Mouse (Mus musculus) intestine, embryonic 15.5 days (tissue): ENCODE results near the gene Trmt44. TPM values are rescaled to one million over a fixed set of nuclear protein-coding genes. Genes with fewer than 3 reads are reported as not detected.
A peak's percentile ranks its signal among the peaks of the same experiment; 100 is the strongest.

Source experiments
- ATAC-seq: fragments of 200-750 bp; cut with Nextera tagmentation; 2 replicates; pipeline ENCODE4 v1.8.0; 2017; ENCODE audit warnings: moderate TSS enrichment, moderate library complexity
- H3K27ac ChIP-seq: fragments of 300-500 bp; sonication (generic); 2 replicates; pipeline ENCODE4 v1.5.1; 2015; ENCODE audit warnings: mild to moderate bottlenecking, inconsistent platforms
- H3K27me3 ChIP-seq: fragments of 300-500 bp; sonication (generic); replicated peaks from 2 replicates; pipeline ENCODE4 v1.6.1; 2015; ENCODE audit warnings: inconsistent platforms
- H3K36me3 ChIP-seq: fragments of 300-500 bp; sonication (generic); 2 replicates; pipeline ENCODE4 v1.6.1; 2015; ENCODE audit warnings: inconsistent platforms
- H3K4me1 ChIP-seq: fragments of 300-500 bp; sonication (generic); replicated peaks from 2 replicates; pipeline ENCODE4 v1.6.1; 2015; ENCODE audit warnings: inconsistent platforms
- H3K4me2 ChIP-seq: fragments of 300-500 bp; sonication (generic); replicated peaks from 2 replicates; pipeline ENCODE4 v1.6.1; 2015; ENCODE audit warnings: mild to moderate bottlenecking, inconsistent platforms
- H3K4me3 ChIP-seq: fragments of 300-500 bp; sonication (generic); replicated peaks from 2 replicates; pipeline ENCODE4 v1.5.1; 2015; ENCODE audit warnings: inconsistent platforms
- H3K9ac ChIP-seq: fragments of 300-500 bp; sonication (generic); 2 replicates; pipeline ENCODE4 v1.6.1; 2015; ENCODE audit warnings: inconsistent platforms
- H3K9me3 ChIP-seq: fragments of 300-500 bp; sonication (generic); 2 replicates; pipeline ENCODE4 v1.6.1; 2016; ENCODE audit warnings: inconsistent platforms
- WGBS: fragments of 180-500 bp; shearing (Covaris S2); methylation state at CpG from one replicate; pipeline ENCODE4 v1.1.7; 2015; 5-methylcytosine and 5-hydroxymethylcytosine counted together
- polyA plus RNA-seq: library from polyadenylated mRNA; unstranded; fragments of >200 nt; fragmentation: Nextera tagmentation; extraction: Ambion mirVana; gene quantifications from 2 replicates; pipeline ENCODE4 v1.2.1, GENCODE M21; 2015

Trmt44 gene
- polyA plus RNA-seq, 1 experiment from 2014 or later, result 8.5 TPM

DNA sequence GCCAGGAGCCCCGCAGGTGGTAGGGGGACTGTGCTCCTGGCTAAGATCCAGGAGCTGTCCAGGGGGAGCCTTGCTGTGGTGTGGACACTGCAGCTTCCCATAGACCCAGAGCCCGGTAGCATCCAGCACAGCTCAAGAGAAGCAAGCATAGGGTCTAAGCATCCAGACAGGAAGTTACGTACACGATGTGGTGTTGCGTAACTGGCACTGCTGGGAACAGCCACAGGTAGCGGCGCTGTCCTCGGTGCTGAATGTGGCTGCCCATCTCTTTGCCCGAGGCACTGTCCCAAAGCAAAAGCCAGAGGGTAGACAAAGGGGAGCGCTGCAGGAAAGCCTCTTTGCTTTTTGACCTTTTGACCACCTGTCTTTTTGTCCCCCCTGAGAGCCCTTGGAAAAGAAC is 43.3 kb downstream of the Trmt44 start:
- Histone ChIP-seq H3K27me3 (no peaks in the 10 kb centered on the region; the same call in 1 of the 2 replicates), H3K27ac (no peak overlapping the region), H3K9ac (no peak overlapping the region), H3K36me3 (no peaks in the 10 kb centered on the region), H3K9me3 (no peaks in the 10 kb centered on the region), H3K4me2 (no peak overlapping the region), H3K4me3 (no peak overlapping the region), H3K4me1 (no peaks in the 10 kb centered on the region)
- ATAC-seq, result no peak
- WGBS, result 14% methylated on average over 10 of the region's 10 CpGs

DNA sequence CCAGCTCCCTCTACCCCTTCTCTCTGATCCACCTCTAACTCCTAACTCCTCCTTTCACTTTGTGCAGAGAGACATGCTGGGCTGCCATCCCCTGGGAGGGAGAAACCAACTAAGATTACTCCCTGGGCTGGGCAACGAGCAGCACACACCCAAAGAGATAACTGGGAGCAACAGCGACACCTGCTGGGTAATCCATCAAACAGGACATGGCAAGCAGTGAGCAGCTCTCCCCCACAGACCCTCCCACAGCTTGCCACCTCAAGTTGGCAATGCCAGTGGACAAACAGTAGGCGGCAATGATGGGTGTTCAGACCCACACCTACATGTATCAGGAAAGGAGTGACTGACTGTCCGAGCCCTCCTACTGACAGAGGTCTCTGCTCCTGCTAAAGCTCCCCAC is 44.4 kb downstream of the Trmt44 start:
- Histone ChIP-seq H3K9me3 (no peaks in the 10 kb centered on the region), H3K27ac (no peak overlapping the region), H3K36me3 (no peaks in the 10 kb centered on the region), H3K4me2 (no peak overlapping the region), H3K4me1 (peaks cover 8% of the 10 kb centered on the region), H3K27me3 (peaks cover 9% of the 10 kb centered on the region), H3K9ac (no peak overlapping the region), H3K4me3 (no peak overlapping the region)
- WGBS, result 23% methylated on average over 4 of the region's 4 CpGs
- ATAC-seq, result no peak

DNA sequence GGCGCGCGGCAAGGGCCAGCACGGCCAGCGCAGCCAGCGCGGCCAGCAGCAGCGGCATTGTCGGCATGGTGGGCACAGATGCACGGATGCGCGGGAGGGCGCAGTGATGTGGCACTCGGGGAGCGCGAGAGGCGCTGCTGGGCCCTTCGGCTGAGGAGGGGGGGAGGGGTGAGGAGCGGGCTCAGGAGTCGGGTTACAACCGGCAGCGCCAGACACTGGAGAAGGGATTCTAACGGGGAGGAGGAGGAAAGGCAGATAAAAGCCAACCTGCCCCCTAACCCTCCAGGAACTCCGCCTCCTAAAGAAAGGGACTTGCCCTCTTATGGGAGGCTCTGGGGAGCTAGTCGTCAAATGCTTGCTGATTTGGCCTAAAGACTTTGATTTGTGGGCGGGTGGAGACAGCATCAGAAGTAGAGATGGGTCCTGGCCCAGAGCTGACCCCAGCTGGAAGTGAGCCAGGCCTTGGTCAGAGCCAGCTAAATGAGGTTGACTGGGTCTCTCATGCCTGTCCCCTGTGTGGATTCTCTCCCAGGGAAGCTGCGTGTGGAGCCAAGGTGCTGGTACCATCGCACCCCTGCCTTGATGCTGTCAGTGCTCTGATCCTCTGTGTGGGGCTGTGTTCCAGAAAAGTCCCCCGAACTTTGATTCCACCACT is 49.3 kb downstream of the Trmt44 start, which contains the start of gene Cpz:
Gene Cpz, minus strand, starts transcription at position 230 of the 655 bp plus-strand sequence.
- Histone ChIP-seq H3K4me1 (peaks cover 13% of the 10 kb centered on the region), H3K27me3 (peaks cover 35% of the 10 kb centered on the region), H3K4me2 (peak within 1 kb of the TSS; percentile 70), H3K9me3 (no peaks in the 10 kb centered on the region), H3K4me3 (peak within 1 kb of the TSS; percentile 39), H3K36me3 (no peaks in the 10 kb centered on the region), H3K27ac (0 out of 2 replicates have a peak within 1 kb of the TSS, but pooled peaks have one; percentile 36), H3K9ac (peak within 1 kb of the TSS; percentile 50)
- peak; percentile 82 for ATAC-seq
- WGBS, result 2% methylated on average over 29 of the region's 29 CpGs

DNA sequence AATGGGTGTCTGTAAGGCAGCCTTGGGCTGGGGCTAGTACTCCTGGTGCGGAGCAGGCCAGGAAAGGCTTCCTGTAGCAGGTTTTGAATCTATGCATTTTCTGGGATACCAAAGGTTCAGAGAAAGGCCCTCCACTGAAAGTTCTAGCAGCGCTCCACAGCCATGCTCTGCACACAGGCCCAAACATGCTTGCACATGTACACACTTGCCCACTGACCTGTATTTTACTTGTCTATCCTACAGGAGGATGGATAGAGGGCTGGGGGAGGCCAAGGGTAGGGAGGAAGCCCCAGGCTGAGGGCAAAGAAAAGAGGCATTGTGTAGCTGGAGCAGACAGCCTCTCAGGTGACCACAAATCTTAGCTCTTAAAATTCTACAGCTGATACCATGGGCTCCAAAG is 50.5 kb downstream of the Trmt44 start:
- 76% methylated on average over 2 of the region's 2 CpGs for WGBS
- Histone ChIP-seq H3K36me3 (no peaks in the 10 kb centered on the region), H3K27me3 (peaks cover 35% of the 10 kb centered on the region), H3K9me3 (no peaks in the 10 kb centered on the region), H3K4me2 (peak overlapping the region; percentile 70), H3K27ac (no peak overlapping the region), H3K4me3 (no peak overlapping the region; the same call in 1 of the 2 replicates), H3K9ac (no peak overlapping the region), H3K4me1 (peaks cover 13% of the 10 kb centered on the region)
- no peak for ATAC-seq

DNA sequence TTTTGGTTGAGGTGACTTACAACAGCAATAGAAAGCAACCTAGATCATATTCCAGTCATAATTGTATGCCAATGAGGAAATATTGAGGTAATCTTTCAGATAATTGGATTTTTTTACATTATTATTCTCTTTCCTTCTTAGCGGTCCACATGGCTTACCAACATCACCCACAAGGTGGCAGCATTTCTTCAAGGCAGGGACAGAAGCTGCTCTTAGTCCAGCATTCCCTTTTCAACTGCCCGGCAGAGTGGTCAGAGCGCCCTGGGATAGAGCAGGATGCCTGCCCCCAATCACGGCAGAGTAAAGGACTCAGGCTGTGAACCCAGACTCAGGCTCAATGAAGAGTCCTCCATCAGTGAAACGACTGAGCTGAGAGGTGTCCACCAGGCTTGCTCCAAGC is 51.1 kb downstream of the Trmt44 start:
- no peak overlapping the region for H3K4me3 ChIP-seq
- peaks cover 35% of the 10 kb centered on the region for H3K27me3 ChIP-seq
- peaks cover 13% of the 10 kb centered on the region for H3K4me1 ChIP-seq
- no peak for ATAC-seq
- no peaks in the 10 kb centered on the region for H3K36me3 ChIP-seq
- H3K9me3 ChIP-seq, result no peaks in the 10 kb centered on the region
- H3K27ac ChIP-seq, result no peak overlapping the region
- H3K4me2 ChIP-seq, result no peak overlapping the region
- 4% methylated on average over 5 of the region's 5 CpGs for WGBS
- H3K9ac ChIP-seq, result no peak overlapping the region

DNA sequence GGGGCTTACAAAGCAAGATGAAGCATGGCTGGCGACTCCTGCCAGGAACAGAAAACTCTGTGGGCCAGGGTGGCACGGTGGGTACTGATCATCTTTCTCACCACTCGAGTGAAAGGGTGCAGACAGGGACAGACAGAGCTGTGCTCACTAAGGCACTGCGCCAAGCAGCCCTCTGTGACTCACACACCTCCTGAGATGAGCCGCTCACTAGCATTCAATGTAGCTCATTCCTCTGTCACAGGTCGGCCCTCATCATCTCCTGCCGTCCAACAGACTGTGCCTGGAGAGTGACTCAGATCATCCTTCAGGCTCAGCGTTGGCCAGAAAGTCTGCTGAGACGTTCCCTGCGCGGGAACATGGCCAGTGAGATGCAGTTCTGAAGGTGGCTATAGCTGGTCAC is 58.1 kb downstream of the Trmt44 start:
- no peak for ATAC-seq
- Histone ChIP-seq H3K27me3 (peaks cover 4% of the 10 kb centered on the region; the same call in 1 of the 2 replicates), H3K27ac (no peak overlapping the region), H3K36me3 (no peaks in the 10 kb centered on the region), H3K4me3 (no peak overlapping the region), H3K9me3 (no peaks in the 10 kb centered on the region), H3K9ac (no peak overlapping the region), H3K4me2 (no peak overlapping the region), H3K4me1 (no peaks in the 10 kb centered on the region)
- 78% methylated on average over 11 of the region's 11 CpGs for WGBS

DNA sequence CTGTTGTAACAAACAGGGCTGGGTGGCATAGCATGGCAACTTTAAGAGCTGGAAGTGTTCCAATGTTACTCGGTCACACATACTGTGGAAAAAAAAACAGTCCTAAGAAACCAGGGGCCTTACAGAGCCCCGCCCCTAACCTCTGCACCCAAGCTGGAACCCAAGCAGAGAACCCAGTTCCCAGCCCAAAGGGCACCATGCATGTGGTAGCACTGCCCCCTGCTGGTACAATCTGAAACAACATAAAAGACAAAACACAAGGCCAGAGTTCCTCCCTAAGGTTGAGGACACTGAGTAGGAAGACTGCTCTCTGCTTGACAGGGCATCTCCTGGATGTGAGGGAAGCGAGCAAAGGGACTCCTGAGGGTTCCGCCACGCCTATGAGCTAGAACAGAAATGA is 64.3 kb downstream of the Trmt44 start:
- no peak overlapping the region for H3K27ac ChIP-seq
- ATAC-seq, result peak; percentile 39; the same call in 1 of the 2 replicates
- H3K4me2 ChIP-seq, result no peak overlapping the region
- H3K9ac ChIP-seq, result no peak overlapping the region
- no peaks in the 10 kb centered on the region for H3K9me3 ChIP-seq
- H3K4me1 ChIP-seq, result no peaks in the 10 kb centered on the region
- 25% methylated on average over 5 of the region's 5 CpGs for WGBS
- H3K4me3 ChIP-seq, result no peak overlapping the region
- H3K36me3 ChIP-seq, result no peaks in the 10 kb centered on the region
- 0 out of 2 replicates have a peak, but pooled peaks cover 4% of the 10 kb centered on the region for H3K27me3 ChIP-seq

Other genes starting within 250 kb of the Trmt44 start
- 0.09 and 0.18 TPM in 2 replicates for gene Hmx1, start 186.0 kb downstream of the Trmt44 start, polyA plus RNA-seq
- gene Cpz, start 49.4 kb downstream of the Trmt44 start, polyA plus RNA-seq, result 13.5 and 13.9 TPM in 2 replicates
- gene Acox3, start 8.0 kb upstream of the Trmt44 start, polyA plus RNA-seq, result 13.2 and 13.8 TPM in 2 replicates
- gene Htra3, start 104.7 kb upstream of the Trmt44 start, polyA plus RNA-seq, result 47.2 and 48.2 TPM in 2 replicates
- 16.0 and 17.8 TPM in 2 replicates for gene Sh3tc1, start 164.9 kb upstream of the Trmt44 start, polyA plus RNA-seq
- gene Ablim2, start 182.8 kb upstream of the Trmt44 start, polyA plus RNA-seq, result 3.7 and 4.1 TPM in 2 replicates